4 mouse cellular contexts compared by ENCODE assay signal in the genomic region with DNA sequence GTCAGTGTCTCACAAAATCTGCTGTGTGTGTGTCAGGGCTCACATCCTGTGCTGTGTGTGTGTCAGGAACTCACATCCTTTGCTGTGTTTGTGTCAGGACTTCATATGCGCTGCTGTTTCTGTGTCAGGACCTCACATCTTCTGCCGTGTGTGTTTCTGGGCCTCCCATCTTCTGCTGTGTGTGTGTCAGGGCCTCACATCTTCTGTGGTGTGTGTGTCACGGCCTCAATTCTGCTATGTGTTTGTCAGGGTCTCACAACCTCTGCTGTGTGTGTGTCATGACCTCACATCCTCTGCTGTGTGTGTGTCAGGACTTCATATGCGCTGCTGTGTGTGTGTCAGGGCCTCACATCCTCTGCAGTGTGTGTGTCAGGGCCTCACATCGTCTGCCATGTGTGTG.
A peak's percentile ranks its signal among the peaks of the same experiment; 100 is the strongest.
DNase-seq lines count a peak whose midpoint lies in the region; TF ChIP-seq lines count a peak whose summit lies in the region.
"Not testable (repeated sequence)": the region's sequence is repeated elsewhere in the genome, so short reads cannot be mapped to it uniquely, and the experiment has no call there.

No protein-coding gene starts in this region.

- TF ChIP-seq POLR2A in kidney, adult 2 months (IDR thresholded peaks at IDR 0.05; ENCODE audit: low read depth, low read length), result not testable (repeated sequence)

- H3K27ac ChIP-seq in kidney, adult 2 months (ENCODE audit: insufficient read depth, low read depth, low read length), result not testable (repeated sequence)

- WGBS in kidney, adult 2 months, result 57% methylated on average over 4 of the region's 5 CpGs

- not testable (repeated sequence) for H3K4me1 ChIP-seq in kidney, adult 2 months (ENCODE audit: control insufficient read depth, insufficient read depth, low read length)

- TF ChIP-seq CTCF in kidney, adult 2 months (conservative IDR thresholded peaks at IDR 0.05; ENCODE audit: insufficient read depth, insufficient read length, low read depth, low read length), result not testable (repeated sequence)

- not testable (repeated sequence) for H3K36me3 ChIP-seq in kidney, adult 2 months (ENCODE audit: control insufficient read depth, insufficient read depth, low read length)

- DNase-seq in gastrocnemius, postnatal 25 days, result peak; percentile 3
- peak; percentile 83 for DNase-seq in heart, adult 11 months
- DNase-seq in kidney, adult 2 months, result peak; percentile 0
- peak; percentile 7 for DNase-seq in urinary bladder, postnatal 10 days (ENCODE audit: low spot score)

- H3K4me3 ChIP-seq in kidney, adult 2 months (ENCODE audit: insufficient read depth, low read depth, low read length), result not testable (repeated sequence)

- H3K27me3 ChIP-seq in kidney, adult 2 months (replicated peaks; ENCODE audit: control insufficient read depth, insufficient read depth, low read length), result not testable (repeated sequence)

Comparison
In these comparisons a context has a peak if more than half of its experiments do, and no peak if none do; other contexts are left out.
1. DNase-seq: peak in every context shown above with its lines; median percentile 83 in heart, adult 11 months; 7 in urinary bladder, postnatal 10 days; 3 in gastrocnemius, postnatal 25 days; 0 in kidney, adult 2 months.